Mouse (Mus musculus) lung, postnatal 36 days (tissue): Measurements from ENCODE around the gene Slc16a1.
A peak's percentile ranks its signal among the peaks of the same experiment; 100 is the strongest.
"Not testable (repeated sequence)": the region's sequence is repeated elsewhere in the genome, so short reads cannot be mapped to it uniquely, and the experiment has no call there.

Source experiments
- DNase-seq: peaks from one replicate; pipeline ENCODE4 v3.0.0; 2022; ENCODE audit warnings: mixed read lengths

The Slc16a1 gene

DNA sequence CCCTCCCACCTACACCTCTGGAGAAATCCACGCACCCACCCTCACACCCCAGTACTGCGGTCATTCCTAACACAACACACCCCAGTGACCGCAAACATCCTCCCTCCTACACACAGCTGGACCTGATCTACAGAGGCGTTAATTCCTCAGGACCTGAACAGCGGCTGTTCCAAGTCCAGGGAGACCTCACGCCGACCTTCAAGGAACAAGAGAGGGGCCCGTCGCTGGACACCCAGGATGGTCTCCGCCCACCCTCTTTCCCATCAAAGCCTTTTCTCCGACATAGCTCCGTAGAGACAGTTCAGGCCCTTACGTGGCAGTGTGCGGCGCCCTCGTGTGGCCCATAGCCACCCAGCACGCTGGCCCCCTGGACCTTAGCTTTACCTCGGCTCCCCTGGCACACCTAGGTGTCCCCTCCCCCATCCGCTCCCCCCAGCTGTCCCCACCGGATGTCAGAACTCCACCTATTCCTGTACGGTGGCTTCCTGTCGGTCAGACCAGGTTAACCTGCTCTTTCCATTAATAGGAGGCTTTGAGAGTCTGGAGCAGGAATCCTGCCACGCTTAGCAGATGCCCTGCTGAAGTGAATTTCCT is 36.9 kb downstream of the Slc16a1 start:
- DNase-seq: peak; percentile 85

GRCm38 (mm10) chr3:104677781-104678180 is 39.3 kb downstream of the Slc16a1 start:
- DNase-seq: no peak

DNA sequence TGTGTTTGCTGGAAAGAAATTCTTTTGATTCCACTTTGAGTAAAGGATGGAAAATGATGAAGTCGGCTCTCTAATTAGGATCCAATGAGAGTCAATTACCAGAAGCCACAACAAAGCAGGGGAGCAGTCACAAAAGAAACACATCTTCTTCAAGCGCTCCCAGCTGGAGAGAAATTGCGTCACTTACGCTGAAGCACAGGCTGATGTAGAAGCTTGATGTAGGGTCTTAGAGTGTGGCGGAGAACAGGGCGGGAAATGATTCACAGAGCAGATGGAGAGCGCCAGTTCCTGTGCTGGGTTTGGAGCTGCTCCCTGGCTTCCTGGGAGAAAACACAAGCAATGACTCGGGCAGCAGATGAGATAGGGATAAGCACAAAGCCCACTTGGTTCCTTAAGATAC is 40.4 kb downstream of the Slc16a1 start:
- DNase-seq: no peak

DNA sequence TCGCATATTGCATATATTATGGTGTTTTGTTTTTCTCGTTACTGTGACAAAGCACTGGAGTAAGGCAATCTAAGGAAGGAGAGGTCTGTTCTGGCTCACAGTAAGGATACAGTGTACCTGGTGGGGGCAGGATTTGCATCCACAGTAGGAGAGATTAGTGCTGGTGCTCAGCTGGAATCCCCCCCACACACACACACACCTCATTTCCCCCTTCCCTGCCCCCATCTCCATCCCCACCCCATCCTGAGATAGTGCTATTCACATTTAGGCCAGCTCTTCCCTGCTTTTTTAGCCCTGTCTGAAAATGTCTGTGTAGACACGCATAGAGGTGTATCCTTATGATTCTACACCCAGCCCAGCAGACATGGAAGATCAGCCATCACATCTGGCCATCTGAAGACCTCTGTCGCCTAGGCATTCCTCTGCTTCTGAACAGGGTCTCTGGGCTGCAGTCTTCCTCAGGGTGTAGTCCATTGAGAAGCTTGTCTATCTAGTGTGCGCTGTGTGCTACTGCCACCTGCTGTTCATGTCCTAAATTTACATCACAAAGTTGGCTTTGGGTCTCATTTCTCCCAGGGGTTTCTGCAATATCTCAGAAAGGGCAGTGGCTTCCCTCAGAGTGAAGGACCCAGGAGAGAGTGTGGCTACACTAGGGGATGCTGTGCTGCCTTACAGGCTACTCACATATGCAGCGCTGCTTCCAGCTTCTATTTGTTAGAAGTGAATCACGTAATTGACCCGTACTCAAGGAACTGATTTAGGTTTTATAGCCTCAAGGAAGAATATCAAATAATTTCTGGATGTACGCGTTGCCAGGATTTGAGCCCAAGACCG is 44.4 kb downstream of the Slc16a1 start:
- peak; percentile 74 for DNase-seq

DNA sequence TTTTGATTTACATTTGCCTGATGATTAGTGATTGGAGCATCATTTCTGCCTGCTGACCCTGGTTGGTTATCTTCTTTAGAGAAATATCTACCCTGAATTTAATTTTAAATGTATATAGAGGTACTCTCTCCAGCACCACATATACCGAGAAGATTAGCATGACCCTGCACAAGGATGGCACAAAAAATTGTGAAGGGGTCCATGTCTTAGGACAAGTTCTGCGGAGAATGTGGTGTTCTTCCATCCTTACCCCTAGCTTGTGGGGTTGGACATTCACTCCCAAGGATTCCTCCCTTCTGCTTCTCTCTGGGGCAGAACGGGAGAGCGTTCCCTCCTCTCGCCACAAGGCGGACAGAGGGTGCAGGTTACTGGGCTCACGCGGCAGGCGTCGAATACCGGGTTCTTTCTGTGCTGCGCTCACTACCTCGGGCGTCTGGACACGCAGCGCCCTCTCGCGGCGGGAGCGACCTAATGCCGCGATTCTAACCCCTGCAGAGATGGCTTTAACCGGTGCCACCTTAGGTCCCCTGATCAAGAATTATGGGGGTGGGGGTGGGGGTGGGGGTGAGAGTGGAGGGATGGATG is 62.4 kb downstream of the Slc16a1 start:
- DNase-seq: peak; percentile 87

DNA sequence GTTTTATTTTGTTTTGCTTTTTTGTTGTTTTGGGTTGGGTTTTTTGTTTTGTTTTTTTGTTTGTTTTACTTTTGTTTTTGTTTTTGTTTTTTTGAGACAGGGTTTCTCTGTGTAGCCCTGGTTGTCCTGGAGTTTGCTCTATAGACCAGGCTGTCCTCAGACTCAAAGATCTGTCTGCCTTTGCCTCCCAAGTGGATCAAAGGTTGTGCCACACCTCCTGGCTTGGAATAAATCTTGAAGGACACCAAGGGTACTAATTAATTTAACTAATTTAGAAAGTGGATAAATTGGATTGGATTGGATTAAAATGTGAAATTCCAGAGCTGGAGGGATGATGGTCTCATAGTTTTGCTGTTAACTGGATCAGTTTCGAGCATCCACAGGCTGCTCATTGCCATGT is 63.3 kb downstream of the Slc16a1 start:
- DNase-seq: no peak

GRCm38 (mm10) chr3:104703941-104704340 is 65.5 kb downstream of the Slc16a1 start:
- DNase-seq: no peak

DNA sequence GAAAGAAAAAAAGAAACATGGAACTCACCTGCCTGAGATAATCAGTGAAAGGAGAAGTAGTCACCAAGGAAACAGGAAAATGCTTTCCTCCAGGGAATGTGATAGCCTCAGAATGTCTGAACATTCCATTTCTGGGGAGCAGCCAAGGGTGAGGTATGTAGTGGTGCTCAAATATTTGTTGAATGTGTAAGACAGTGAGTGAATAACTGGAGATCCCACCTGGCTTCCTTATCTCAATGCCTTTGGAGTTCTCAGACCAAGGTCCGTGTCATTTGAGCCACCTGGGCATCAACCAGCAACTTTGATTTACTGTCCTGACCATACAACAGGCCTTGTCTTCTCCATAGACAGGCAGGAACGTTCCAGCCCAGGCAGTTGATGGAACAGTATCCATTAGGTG is 68.0 kb downstream of the Slc16a1 start:
- peak; percentile 83 for DNase-seq

- DNase-seq: not testable (repeated sequence)
Measured at GRCm38 (mm10) chr3:104706951-104707771, 68.7 kb downstream of the Slc16a1 start.

DNA sequence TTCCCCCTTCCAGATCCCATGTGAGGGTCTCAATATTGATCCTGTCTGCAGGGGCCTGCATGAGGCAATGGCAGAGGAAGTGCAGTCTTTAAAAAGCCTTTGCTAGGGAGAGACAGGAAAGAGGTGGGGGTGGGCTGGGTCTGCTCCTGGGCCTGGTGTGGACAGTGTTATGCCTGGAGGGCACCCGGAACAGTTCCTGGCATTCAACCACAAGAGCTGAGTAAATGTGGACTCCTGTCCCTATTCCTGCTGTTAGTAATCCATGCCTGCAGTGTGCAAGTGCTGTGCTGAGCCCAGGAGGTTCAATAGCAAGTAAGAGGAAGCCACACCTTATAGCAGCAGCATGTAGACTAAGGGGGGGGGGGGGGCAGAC is 69.3 kb downstream of the Slc16a1 start:
- not testable (repeated sequence) for DNase-seq
